Mouse (Mus musculus) macrophage (primary cell): ENCODE data around the gene H2-Q4. TPM values are rescaled to one million over a fixed set of nuclear protein-coding genes. Genes with fewer than 3 reads are reported as not detected.
"Not testable (repeated sequence)": the region's sequence is repeated elsewhere in the genome, so short reads cannot be mapped to it uniquely, and the experiment has no call there.

Experiments
- H3K27ac ChIP-seq: fragments of 350-480 bp; formaldehyde crosslinking; 2 replicates; pipeline ENCODE4 v1.9.0; 2021
- H3K36me3 ChIP-seq: fragments of 350-480 bp; formaldehyde crosslinking; 2 replicates; pipeline ENCODE4 v1.9.0; 2021; ENCODE audit errors: inconsistent target
- H3K4me3 ChIP-seq: fragments of 350-480 bp; formaldehyde crosslinking; 2 replicates; pipeline ENCODE4 v1.9.0; 2021; ENCODE audit errors: inconsistent target
- H3K79me2 ChIP-seq: fragments of 350-480 bp; formaldehyde crosslinking; 2 replicates; pipeline ENCODE4 v1.9.0; 2021; ENCODE audit errors: inconsistent target
- WGBS: methylation state at CpG from one replicate; pipeline ENCODE4 v1.1.7; 2026; ENCODE audit warnings: inconsistent platforms; ENCODE audit not compliant: missing documents; 5-methylcytosine and 5-hydroxymethylcytosine counted together
- polyA plus RNA-seq: library from polyadenylated mRNA; stranded (reverse); fragments of 250-400 nt; gene quantifications from 3 replicates; pipeline ENCODE4 v1.2.4, GENCODE M21; 2018; ENCODE audit warnings: inconsistent platforms

The H2-Q4 gene
- polyA plus RNA-seq, 1 experiment from 2014 or later = 62.1 TPM

- not testable (repeated sequence) for H3K27ac ChIP-seq
- WGBS = 1% methylated on average over 32 of the region's 75 CpGs
Observed at GRCm38 (mm10) chr17:35393864-35394800, 14.7 kb downstream of the H2-Q4 start.

GRCm38 (mm10) chr17:35396956-35397355 is 17.5 kb downstream of the H2-Q4 start:
- H3K79me2 ChIP-seq, H3K36me3 ChIP-seq, H3K27ac ChIP-seq, H3K4me3 ChIP-seq: not testable (repeated sequence)
- WGBS = 100% methylated on average over 2 of the region's 2 CpGs

More at GRCm38 (mm10) chr17:35393864-35394800, 14.7 kb downstream of the H2-Q4 start:
- not testable (repeated sequence) for H3K4me3 ChIP-seq, H3K36me3 ChIP-seq, H3K79me2 ChIP-seq

- H3K4me3 ChIP-seq, H3K27ac ChIP-seq, H3K79me2 ChIP-seq, H3K36me3 ChIP-seq: not testable (repeated sequence)
- WGBS = no CpG with 5 or more reads among the region's 1 CpGs
Observed at GRCm38 (mm10) chr17:35413057-35413456, 33.6 kb downstream of the H2-Q4 start.

- H3K27ac ChIP-seq = not testable (repeated sequence)
Observed at GRCm38 (mm10) chr17:35415273-35416129, 36.1 kb downstream of the H2-Q4 start.

GRCm38 (mm10) chr17:35418772-35419171 is 39.4 kb downstream of the H2-Q4 start:
- 82% methylated on average over 7 of the region's 7 CpGs for WGBS

More at GRCm38 (mm10) chr17:35415273-35416129, 36.1 kb downstream of the H2-Q4 start:
- H3K79me2 ChIP-seq, H3K36me3 ChIP-seq, H3K4me3 ChIP-seq: not testable (repeated sequence)
- WGBS = no CpG with 5 or more reads among the region's 10 CpGs

GRCm38 (mm10) chr17:35419564-35419963 is 40.1 kb downstream of the H2-Q4 start:
- H3K4me3 ChIP-seq, H3K27ac ChIP-seq, H3K36me3 ChIP-seq, H3K79me2 ChIP-seq: not testable (repeated sequence)
- 53% methylated on average over 4 of the region's 4 CpGs for WGBS

More at GRCm38 (mm10) chr17:35418772-35419171, 39.4 kb downstream of the H2-Q4 start:
- no peak overlapping the region for H3K27ac ChIP-seq
- H3K79me2 ChIP-seq = no peaks in the 10 kb centered on the region
- H3K36me3 ChIP-seq = no peaks in the 10 kb centered on the region
- no peak overlapping the region for H3K4me3 ChIP-seq

GRCm38 (mm10) chr17:35420206-35420810 is 40.9 kb downstream of the H2-Q4 start:
- not testable (repeated sequence) for H3K27ac ChIP-seq, H3K36me3 ChIP-seq, H3K79me2 ChIP-seq, H3K4me3 ChIP-seq
- WGBS = 15% methylated on average over 11 of the region's 11 CpGs

GRCm38 (mm10) chr17:35421331-35421730 is 41.9 kb downstream of the H2-Q4 start:
- not testable (repeated sequence) for H3K4me3 ChIP-seq, H3K79me2 ChIP-seq, H3K27ac ChIP-seq, H3K36me3 ChIP-seq
- WGBS = 93% methylated on average over 4 of the region's 4 CpGs

GRCm38 (mm10) chr17:35422360-35422759 is 42.9 kb downstream of the H2-Q4 start:
- not testable (repeated sequence) for H3K79me2 ChIP-seq, H3K27ac ChIP-seq, H3K4me3 ChIP-seq, H3K36me3 ChIP-seq
- WGBS = 95% methylated on average over 5 of the region's 5 CpGs

GRCm38 (mm10) chr17:35423131-35423810 is 43.9 kb downstream of the H2-Q4 start:
- H3K4me3 ChIP-seq, H3K27ac ChIP-seq, H3K36me3 ChIP-seq, H3K79me2 ChIP-seq: not testable (repeated sequence)
- 39% methylated on average over 3 of the region's 3 CpGs for whole genome bisulfite sequencing

GRCm38 (mm10) chr17:35424106-35424505 is 44.7 kb downstream of the H2-Q4 start:
- H3K27ac ChIP-seq, H3K79me2 ChIP-seq, H3K36me3 ChIP-seq, H3K4me3 ChIP-seq: not testable (repeated sequence)
- whole genome bisulfite sequencing = 79% methylated on average over 3 of the region's 3 CpGs

GRCm38 (mm10) chr17:35424624-35425416 is 45.4 kb downstream of the H2-Q4 start, which contains the start of gene H2-Q6:
TSS of gene H2-Q6 (plus strand) at chr17:35424850.
- not testable (repeated sequence) for H3K36me3 ChIP-seq, H3K27ac ChIP-seq, H3K4me3 ChIP-seq, H3K79me2 ChIP-seq
- 2% methylated on average over 49 of the region's 66 CpGs for WGBS

- not testable (repeated sequence) for H3K36me3 ChIP-seq, H3K79me2 ChIP-seq, H3K27ac ChIP-seq, H3K4me3 ChIP-seq
- WGBS = 24% methylated on average over 27 of the region's 28 CpGs
Observed at GRCm38 (mm10) chr17:35425474-35425873, 46.1 kb downstream of the H2-Q4 start.
